Mouse (Mus musculus) frontal cortex, adult (tissue): ENCODE measurements around the gene C8g.

Source experiments
- ATAC-seq: cut with Nextera tagmentation; 2 replicates; pipeline ENCODE4 v1.9.2; 2017; ENCODE audit warnings: mild to moderate bottlenecking, moderate library complexity, mixed read lengths; ENCODE audit not compliant: low TSS enrichment

C8g gene

GRCm38 (mm10) chr2:25500576-25501405 lies 728 bp downstream of the C8g start, which contains the start of gene Fbxw5:
TSS of gene Fbxw5 (plus strand) at chr2:25500750.
- peak; percentile 91 for ATAC-seq

DNA sequence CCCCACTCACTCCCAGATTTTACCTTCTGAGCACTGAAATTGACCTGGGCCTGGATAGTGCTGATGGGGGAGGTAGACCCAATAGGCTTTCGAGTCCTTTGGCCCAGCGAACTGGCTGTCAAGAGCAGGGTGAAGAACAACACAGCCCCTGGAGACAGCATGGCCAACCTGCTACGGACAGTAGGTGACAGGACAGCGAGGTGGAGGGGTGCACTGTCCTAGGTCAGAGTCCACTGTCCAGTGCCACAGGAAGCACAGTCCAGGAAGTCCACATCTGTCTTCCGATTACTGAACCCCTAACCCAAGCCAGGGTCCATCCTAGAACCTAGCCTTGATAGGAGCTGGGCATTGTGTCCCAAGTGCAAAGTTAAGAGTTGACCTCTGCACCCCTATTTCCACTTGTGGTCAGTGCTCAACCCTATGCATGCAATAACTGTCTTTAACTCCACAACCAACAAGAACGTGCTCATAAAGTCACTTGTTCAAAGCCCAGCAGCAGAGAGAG lies 1.4 kb downstream of the C8g start:
- no peak for ATAC-seq

DNA sequence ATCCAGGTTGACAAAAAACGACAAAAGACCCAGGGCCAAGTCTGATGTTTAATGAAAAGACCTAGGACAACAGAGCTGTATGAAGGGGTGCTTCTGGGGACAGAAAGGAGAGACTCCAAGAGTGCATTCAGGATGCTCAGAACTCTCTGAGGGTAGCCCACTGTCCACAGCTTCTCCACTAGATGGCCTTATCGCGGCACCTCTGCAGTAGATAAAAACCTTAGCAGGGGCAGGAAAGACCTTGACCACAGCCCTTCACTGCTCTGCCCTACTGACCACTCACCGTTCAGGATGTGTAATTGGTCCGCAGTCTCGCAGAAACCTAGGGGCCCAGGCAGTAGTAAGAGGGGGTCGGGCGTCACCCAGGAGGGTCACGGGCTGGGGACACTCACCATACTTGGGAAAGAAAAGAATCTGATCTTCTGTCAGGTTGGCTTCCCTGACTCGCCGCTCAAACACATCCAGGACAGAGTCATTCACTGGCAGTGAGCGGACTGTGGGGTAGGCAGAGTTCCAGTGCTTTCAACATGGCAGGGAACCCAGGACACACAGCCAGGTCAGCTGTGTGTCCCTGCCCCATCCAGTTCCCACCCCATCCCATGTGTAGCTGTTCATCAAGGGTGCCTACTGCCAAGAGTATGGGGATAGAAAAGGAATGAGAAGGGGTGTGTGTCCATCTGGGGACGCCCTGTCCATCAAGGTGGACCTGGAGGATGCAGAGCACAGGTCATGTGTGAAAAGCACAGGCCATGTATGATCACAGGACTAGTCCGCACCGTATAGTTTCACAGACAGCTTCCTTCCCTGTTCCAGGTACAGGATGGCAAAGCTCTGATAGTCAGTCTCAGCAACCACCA lies 2.7 kb downstream of the C8g start:
- ATAC-seq: no peak

DNA sequence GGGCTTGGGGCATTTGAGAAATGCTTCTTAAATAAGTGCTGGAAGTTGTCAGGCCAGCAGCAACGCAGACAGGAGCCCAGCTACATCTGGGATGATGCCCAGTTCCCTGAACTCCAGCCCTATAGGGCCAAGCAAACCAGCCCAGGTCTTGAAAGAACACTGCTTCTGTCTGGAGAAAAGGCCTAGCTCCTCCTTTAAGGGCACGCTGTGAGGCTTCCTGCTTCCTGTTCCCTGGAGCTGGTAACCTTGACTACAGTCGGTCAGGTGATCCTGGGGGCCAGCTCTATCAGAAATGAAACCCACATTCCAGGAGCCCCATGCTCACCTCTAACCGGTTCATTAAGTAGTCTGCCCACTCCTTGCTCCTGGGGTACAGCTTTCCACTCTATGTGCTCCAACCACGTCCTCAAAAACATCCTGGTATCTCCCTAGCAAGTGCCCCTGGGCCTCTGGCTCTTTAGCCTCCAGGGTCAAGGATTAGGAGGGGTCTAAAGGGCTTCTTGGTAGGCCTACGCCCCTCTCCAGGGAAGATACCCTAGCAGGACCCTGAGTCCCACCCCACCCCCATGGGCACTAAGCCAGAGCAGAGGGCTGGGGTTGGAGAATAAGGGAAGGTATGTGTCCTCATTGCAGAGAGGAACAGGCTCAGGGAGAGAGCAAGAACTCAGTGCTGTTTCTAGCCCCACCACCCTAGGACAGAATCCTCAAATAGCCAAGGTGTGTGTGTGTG lies 3.5 kb downstream of the C8g start:
- no peak for ATAC-seq

DNA sequence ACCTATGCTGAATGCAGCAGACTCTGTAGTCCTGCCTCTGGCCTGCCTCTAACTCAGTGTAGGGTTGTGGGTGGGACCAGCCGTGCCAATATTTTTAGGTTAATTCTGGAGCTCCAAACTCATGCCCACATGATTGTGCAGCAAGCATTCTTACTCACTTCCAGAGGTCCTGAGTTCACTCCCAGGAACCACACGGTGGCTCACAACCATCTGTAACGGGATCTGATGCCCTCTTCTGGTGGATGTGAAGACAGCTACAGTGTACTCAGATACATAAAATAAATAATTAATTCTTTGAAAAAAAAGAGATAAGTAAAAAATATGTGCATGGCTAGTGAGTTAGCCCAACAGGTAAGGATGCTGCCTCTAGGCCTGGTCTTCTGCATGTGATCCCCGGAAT lies 5.1 kb downstream of the C8g start:
- ATAC-seq: no peak

- no peak for ATAC-seq
These were observed 8.0 kb downstream of the C8g start, which contains the start of gene Lcn12 for GRCm38 (mm10) chr2:25493476-25493961. TSS of gene Lcn12 (minus strand) at chr2:25493911.

DNA sequence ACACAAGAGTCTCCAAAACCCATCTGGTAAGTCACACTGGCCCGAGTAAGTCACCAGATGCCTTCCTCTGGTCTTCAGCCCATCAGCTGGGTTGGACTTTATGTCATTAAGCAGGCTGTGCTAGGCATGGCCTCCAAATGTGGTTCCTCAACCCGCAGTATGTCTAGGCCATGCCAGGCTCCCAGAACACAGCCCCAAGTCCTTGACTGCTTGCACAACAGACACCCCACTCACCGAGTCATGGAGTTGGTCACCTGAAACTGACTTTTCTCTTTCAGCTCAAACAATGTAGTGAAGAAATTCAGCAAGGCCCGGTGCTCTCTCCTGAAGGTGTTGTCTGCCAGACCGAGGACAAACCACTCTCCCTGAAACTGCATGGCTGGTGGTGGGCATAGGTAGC lies 8.5 kb downstream of the C8g start:
- no peak for ATAC-seq

- no peak for ATAC-seq
These were observed 12.8 kb downstream of the C8g start for GRCm38 (mm10) chr2:25488671-25489068.

DNA sequence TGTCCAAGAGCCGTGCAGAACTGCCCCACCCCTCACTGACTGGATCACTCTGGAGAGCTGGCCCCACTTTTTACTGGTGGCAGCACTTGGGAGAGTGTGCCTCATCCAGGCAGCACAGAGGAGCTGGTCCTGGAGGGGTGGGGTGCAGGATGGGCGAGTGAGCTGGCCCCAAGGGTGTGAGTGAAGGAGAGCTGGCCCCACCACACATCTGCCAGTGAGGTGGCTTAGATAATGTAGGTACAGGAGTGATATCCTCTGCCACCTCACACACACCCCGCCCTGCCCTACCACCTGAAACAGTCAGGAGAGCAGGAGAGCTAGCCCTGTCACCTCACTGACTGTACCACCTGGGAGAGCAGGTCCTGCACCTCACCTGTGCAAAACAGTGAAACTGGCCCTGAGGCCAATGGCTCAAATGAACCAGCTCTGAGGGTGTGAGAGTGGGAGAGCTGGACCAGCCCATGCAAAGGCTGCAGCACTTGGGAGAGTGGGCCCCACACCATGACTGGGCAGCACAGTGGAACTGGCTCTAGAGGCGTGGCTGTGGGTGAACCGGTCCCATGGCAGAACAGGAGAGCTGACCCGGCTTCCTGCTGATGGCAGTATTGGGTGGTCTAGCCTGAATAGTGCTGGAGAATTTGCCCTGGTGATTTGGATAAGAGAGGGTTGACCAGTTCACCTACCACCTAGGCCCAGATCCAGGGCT lies 13.4 kb downstream of the C8g start:
- no peak for ATAC-seq

GRCm38 (mm10) chr2:25484901-25485647 lies 16.4 kb downstream of the C8g start:
- no peak for ATAC-seq

DNA sequence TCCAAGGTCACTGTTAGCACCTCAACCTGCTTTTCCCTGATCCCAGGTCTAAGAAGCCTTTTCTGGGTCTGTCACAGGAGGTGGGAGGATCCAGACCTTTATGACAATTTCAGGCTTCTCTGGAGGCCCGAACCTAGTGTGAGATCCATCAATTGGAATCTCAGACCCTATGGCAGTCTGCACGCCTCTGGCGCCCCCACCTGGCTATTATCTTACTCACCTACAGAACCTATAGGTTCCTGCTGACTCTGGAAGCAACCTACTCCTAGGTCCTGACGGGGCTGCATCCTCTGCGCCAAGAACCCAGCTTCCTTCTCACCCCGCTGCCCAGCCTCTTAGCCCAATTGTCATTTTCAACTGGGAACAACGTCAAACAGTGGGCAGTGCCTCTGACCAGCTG lies 18.6 kb downstream of the C8g start:
- peak; percentile 45; the same call in 1 of the 2 replicates for ATAC-seq

DNA sequence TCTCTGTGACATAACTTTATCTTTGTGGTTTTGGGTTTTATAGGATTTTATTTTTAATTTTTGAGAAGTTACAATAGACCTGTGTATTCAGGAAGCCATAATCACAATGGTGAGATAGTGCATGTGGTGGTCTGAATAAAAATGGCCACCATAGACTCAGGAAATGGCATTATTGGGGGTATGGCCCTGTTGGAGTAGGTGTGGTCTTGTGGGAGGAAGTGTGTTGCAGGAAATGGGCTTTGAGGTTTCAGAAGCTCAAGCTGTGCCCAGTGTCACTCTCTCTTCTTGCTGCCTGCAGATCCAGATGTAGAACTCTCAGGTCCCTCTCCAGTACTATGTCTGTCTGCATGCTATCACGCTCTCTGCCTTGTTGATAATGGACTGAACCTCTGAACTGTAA lies 21.0 kb downstream of the C8g start:
- no peak for ATAC-seq

GRCm38 (mm10) chr2:25479551-25480311 lies 21.8 kb downstream of the C8g start:
- 0 out of 2 replicates have a peak, but pooled peaks have one; percentile 7 for ATAC-seq

DNA sequence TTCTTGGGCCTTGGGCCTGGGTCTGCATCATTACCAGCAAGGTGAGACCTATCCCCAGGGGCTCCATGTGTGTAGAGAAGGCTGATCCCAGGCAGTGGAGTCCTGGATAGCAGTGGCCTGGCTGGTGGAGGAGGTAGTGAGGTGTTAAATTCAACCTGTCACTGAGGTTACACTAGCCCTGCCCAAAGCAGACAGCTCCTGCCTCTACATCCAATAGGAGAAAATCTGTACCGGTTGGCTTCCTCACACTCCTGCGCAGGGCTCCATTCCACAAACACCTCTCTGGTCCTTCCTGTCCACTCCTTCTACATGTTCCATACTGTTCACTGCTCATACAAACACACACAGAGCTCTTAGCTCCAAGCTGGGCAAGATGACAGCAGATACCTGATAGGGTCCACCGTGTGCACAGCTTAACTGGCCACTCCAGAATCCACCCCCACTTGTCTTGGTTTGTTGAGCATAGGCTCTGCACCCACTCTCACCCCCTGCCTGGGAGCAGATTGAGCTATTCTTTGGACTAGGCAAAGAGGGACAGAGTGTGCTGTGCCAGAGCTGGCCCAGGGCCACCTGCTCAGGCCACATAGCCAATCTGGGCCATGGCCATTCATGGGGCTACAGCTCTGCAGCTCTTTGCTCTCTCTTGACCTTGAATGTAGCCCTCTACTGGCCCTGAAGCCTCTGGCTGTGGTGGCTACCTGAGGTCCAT lies 23.4 kb downstream of the C8g start:
- peak; percentile 56; the same call in 1 of the 2 replicates for ATAC-seq

- no peak for ATAC-seq
These were observed 24.0 kb downstream of the C8g start for GRCm38 (mm10) chr2:25477541-25477940.

GRCm38 (mm10) chr2:25472550-25472949 lies 29.0 kb downstream of the C8g start:
- no peak for ATAC-seq

GRCm38 (mm10) chr2:25469969-25470368 lies 31.6 kb downstream of the C8g start, which contains the start of gene Ptgds:
TSS of gene Ptgds (minus strand) at chr2:25470046.
- ATAC-seq: no peak
